Comparison of ENCODE assay signal across 8 mouse cellular contexts in the genomic region with DNA sequence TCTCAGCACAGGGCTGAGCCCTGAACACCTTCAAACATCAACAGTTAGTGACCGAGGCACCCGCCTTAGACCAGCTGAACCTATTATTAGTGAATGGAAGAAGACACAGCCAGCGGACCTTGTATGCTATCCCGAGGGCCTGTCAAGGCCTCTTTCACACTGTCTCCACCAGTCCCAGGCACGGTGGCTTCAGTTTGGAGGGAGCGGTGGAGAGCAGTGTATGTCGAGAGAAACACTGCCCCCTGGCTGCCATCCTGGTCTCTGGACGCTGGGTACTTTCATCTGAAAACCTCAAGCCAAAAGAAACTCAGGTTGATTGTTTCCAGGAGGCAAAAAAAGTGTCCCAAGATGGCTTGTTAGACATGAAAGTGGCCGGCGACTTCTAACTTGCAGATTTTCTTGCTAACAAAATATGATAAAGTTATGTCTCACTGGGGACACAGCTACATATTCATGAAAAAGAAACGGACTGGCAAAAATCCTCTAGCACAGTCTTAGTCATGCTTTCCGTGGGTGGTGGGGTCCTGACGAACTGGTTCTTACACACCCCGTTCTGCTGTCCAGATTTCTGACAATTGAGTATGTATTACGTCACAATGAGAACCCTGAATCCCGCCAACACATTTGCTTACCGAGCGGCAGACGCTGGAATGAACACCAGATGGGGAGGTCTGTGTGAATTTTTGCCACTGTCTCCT. TPM values are rescaled to one million over a fixed set of nuclear protein-coding genes. Genes with fewer than 3 reads are reported as not detected.
DNase-seq lines count a peak whose midpoint lies in the region; ATAC-seq lines count a peak whose summit lies in the region.

No protein-coding gene starts in this region.

- ATAC-seq in midbrain, embryonic 16.5 days = no peak
- peak; percentile 26; the same call in 1 of the 2 replicates for ATAC-seq in liver, embryonic 13.5 days (ENCODE audit: low read depth)

- no peaks in the 10 kb centered on the region for H3K36me3 ChIP-seq in midbrain, embryonic 10.5 days
- no peaks in the 10 kb centered on the region for H3K36me3 ChIP-seq in midbrain, embryonic 16.5 days (ENCODE audit: control insufficient read depth, insufficient read depth, low read length)
- H3K36me3 ChIP-seq in liver, embryonic 13.5 days = no peaks in the 10 kb centered on the region

- H3K4me3 ChIP-seq in midbrain, embryonic 10.5 days = no peak overlapping the region
- no peak overlapping the region for H3K4me3 ChIP-seq in midbrain, embryonic 16.5 days (ENCODE audit: low read depth, low read length)
- H3K4me3 ChIP-seq in liver, embryonic 13.5 days (replicated peaks) = no peak overlapping the region

- WGBS in midbrain, embryonic 10.5 days = 61% methylated on average over 19 of the region's 19 CpGs
- WGBS in midbrain, embryonic 16.5 days = 63% methylated on average over 19 of the region's 19 CpGs
- 49% methylated on average over 19 of the region's 19 CpGs for WGBS in liver, embryonic 13.5 days (ENCODE audit: insufficient replicate concordance)

- peak; percentile 48 for DNase-seq in midbrain, embryonic 10.5 days (ENCODE audit: low spot score)
- DNase-seq in c-Kit-positive CD71-positive TER-119-positive erythroid progenitor cells, embryonic 14.5 days (ENCODE audit: low spot score) = peak; percentile 35
- peak; percentile 42 to 47 for DNase-seq in frontal cortex, postnatal 25 days (ENCODE audit: low spot score in 2 of 2)
- DNase-seq in induced T-regulatory cell, adult 2 months (ENCODE audit: low read depth) = peak; percentile 56
- DNase-seq in liver, embryonic 13.5 days = peak; percentile 5
- DNase-seq in retina, postnatal 1 day = peak; percentile 64
- DNase-seq in urinary bladder, postnatal 10 days (ENCODE audit: low spot score) = peak; percentile 29

- no peak overlapping the region for H3K27ac ChIP-seq in midbrain, embryonic 10.5 days (replicated peaks)
- H3K27ac ChIP-seq in midbrain, embryonic 16.5 days (ENCODE audit: low read length) = no peak overlapping the region
- H3K27ac ChIP-seq in liver, embryonic 13.5 days = no peak overlapping the region

- H3K4me2 ChIP-seq in midbrain, embryonic 16.5 days (ENCODE audit: low read length) = no peak overlapping the region
- no peak overlapping the region for H3K4me2 ChIP-seq in liver, embryonic 13.5 days

- H3K27me3 ChIP-seq in midbrain, embryonic 10.5 days (ENCODE audit: low read depth, poor library complexity, severe bottlenecking) = no peaks in the 10 kb centered on the region
- no peaks in the 10 kb centered on the region for H3K27me3 ChIP-seq in midbrain, embryonic 16.5 days (ENCODE audit: control insufficient read depth, insufficient read depth, low read depth, low read length)
- H3K27me3 ChIP-seq in liver, embryonic 13.5 days = no peaks in the 10 kb centered on the region

- H3K9ac ChIP-seq in midbrain, embryonic 16.5 days (ENCODE audit: low read depth, low read length) = no peak overlapping the region
- H3K9ac ChIP-seq in liver, embryonic 13.5 days = no peak overlapping the region

- 0 out of 2 replicates have a peak, but pooled peaks cover 3% of the 10 kb centered on the region for H3K9me3 ChIP-seq in midbrain, embryonic 10.5 days (replicated peaks)
- no peaks in the 10 kb centered on the region for H3K9me3 ChIP-seq in midbrain, embryonic 16.5 days (replicated peaks; ENCODE audit: control insufficient read depth, low read length, poor library complexity, severe bottlenecking)
- no peaks in the 10 kb centered on the region for H3K9me3 ChIP-seq in liver, embryonic 13.5 days (replicated peaks)

- H3K4me1 ChIP-seq in midbrain, embryonic 10.5 days = peaks cover 5% of the 10 kb centered on the region; the same call in 1 of the 2 replicates
- H3K4me1 ChIP-seq in midbrain, embryonic 16.5 days (ENCODE audit: control insufficient read depth, insufficient read depth, low read length) = no peaks in the 10 kb centered on the region
- H3K4me1 ChIP-seq in liver, embryonic 13.5 days (replicated peaks) = no peaks in the 10 kb centered on the region

RNA-seq across cellular contexts. Expression of a gene that starts 57.2 kb away (rescaled TPM):
- 10.4 and 16.3 TPM in 2 replicates for polyA plus RNA-seq in midbrain, embryonic 10.5 days (2016; fragmentation: Nextera tagmentation; extraction: Ambion mirVana)
- polyA plus RNA-seq in midbrain, embryonic 16.5 days (2015; fragmentation: Nextera tagmentation; extraction: Ambion mirVana) = 57.9 and 59.4 TPM in 2 replicates
- 13.3 and 15.6 TPM in 2 replicates for polyA plus RNA-seq in liver, embryonic 13.5 days (2015; fragmentation: Nextera tagmentation; extraction: Ambion mirVana)

Comparison
In these comparisons a context has a peak if more than half of its experiments do, and no peak if none do; other contexts are left out.
1. DNase-seq: peak in every context shown above with its lines; median percentile 64 in retina, postnatal 1 day; 56 in induced T-regulatory cell, adult 2 months; 48 in midbrain, embryonic 10.5 days; 44 in frontal cortex, postnatal 25 days; 35 in c-Kit-positive CD71-positive TER-119-positive erythroid progenitor cells, embryonic 14.5 days; 29 in urinary bladder, postnatal 10 days; 5 in liver, embryonic 13.5 days.